Mouse (Mus musculus) liver, embryonic 16.5 days (tissue): ENCODE measurements around the gene Krt8. TPM values are rescaled to one million over a fixed set of nuclear protein-coding genes. Genes with fewer than 3 reads are reported as not detected.
"Not testable (repeated sequence)": the region's sequence is repeated elsewhere in the genome, so short reads cannot be mapped to it uniquely, and the experiment has no call there.

Experiments
- ATAC-seq: fragments of 200-750 bp; cut with Nextera tagmentation; 2 replicates; pipeline ENCODE4 v1.8.0; 2017; ENCODE audit warnings: low read depth, mild to moderate bottlenecking, moderate number of reproducible peaks, moderate library complexity
- H3K27ac ChIP-seq: fragments of 300-500 bp; sonication (generic); 2 replicates; pipeline ENCODE4 v1.5.1; 2014; ENCODE audit warnings: mild to moderate bottlenecking, low read length
- H3K27me3 ChIP-seq: fragments of 300-500 bp; sonication (generic); 2 replicates; pipeline ENCODE4 v1.6.1; 2014; ENCODE audit warnings: low read depth, low read length, mixed read lengths; ENCODE audit not compliant: control insufficient read depth, insufficient read depth
- H3K36me3 ChIP-seq: fragments of 300-500 bp; sonication (generic); 2 replicates; pipeline ENCODE4 v1.6.1; 2014; ENCODE audit warnings: mild to moderate bottlenecking; ENCODE audit not compliant: control insufficient read depth, insufficient read depth
- H3K4me1 ChIP-seq: fragments of 300-500 bp; sonication (generic); 2 replicates; pipeline ENCODE4 v1.6.1; 2014; ENCODE audit warnings: low read depth, low read length, mixed read lengths; ENCODE audit not compliant: control insufficient read depth
- H3K4me2 ChIP-seq: fragments of 300-500 bp; sonication (generic); 2 replicates; pipeline ENCODE4 v1.6.1; 2014; ENCODE audit warnings: low read depth, low read length, mixed read lengths
- H3K4me3 ChIP-seq: fragments of 300-500 bp; sonication (generic); 2 replicates; pipeline ENCODE4 v1.5.1; 2014; ENCODE audit warnings: low read depth, mild to moderate bottlenecking, low read length
- H3K9ac ChIP-seq: fragments of 300-500 bp; sonication (generic); 2 replicates; pipeline ENCODE4 v1.6.1; 2014; ENCODE audit warnings: low read depth, low read length
- H3K9me3 ChIP-seq: fragments of 300-500 bp; sonication (generic); replicated peaks from 2 replicates; pipeline ENCODE4 v1.6.1; 2016; ENCODE audit warnings: low read length; ENCODE audit not compliant: control insufficient read depth
- WGBS: fragments of 180-500 bp; shearing (Covaris S2); extraction: QIAGEN DNeasy Blood & Tissue Kit; methylation state at CpG from one replicate; pipeline ENCODE4 v1.1.7; 2014; ENCODE audit not compliant: insufficient replicate concordance; 5-methylcytosine and 5-hydroxymethylcytosine counted together
- polyA plus RNA-seq: library from polyadenylated mRNA; unstranded; fragments of >200 nt; fragmentation: Nextera tagmentation; extraction: Ambion mirVana; gene quantifications from 2 replicates; pipeline ENCODE4 v1.2.1, GENCODE M21; 2015

Krt8 gene
- polyA plus RNA-seq, 1 experiment from 2014 or later, result 130 TPM

DNA sequence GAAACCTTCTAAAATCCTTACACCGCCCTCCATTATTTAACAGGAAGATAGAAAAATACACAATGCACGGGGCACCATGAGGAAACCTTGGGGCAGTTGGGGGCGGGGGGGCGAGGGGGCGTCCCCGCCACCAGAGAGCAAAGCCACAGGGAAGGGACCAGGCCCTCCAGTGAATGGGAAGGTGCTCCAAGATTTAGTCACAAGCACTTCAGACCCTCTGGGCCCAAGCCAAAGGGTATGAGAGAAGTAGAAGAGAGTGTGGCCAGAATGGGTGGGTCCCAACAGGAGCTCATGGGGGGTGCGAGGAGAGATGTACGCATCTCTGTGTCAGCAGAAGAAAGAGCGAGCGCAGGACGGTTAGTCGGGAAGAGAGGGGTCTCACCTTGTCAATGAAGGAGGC, 766 bp downstream of the Krt8 start:
- H3K27ac ChIP-seq, result peak overlapping the region; percentile 1; the same call in 1 of the 2 replicates
- H3K9ac ChIP-seq, result peak overlapping the region; percentile 47
- H3K4me2 ChIP-seq, result peak overlapping the region; percentile 51
- peak overlapping the region; percentile 58 for H3K4me3 ChIP-seq
- WGBS, result 19% methylated on average over 12 of the region's 12 CpGs
- H3K9me3 ChIP-seq, result no peaks in the 10 kb centered on the region
- H3K27me3 ChIP-seq, result peaks cover 35% of the 10 kb centered on the region
- H3K36me3 ChIP-seq, result no peaks in the 10 kb centered on the region; the same call in 1 of the 2 replicates
- no peaks in the 10 kb centered on the region; the same call in 1 of the 2 replicates for H3K4me1 ChIP-seq
- no peak for ATAC-seq

DNA sequence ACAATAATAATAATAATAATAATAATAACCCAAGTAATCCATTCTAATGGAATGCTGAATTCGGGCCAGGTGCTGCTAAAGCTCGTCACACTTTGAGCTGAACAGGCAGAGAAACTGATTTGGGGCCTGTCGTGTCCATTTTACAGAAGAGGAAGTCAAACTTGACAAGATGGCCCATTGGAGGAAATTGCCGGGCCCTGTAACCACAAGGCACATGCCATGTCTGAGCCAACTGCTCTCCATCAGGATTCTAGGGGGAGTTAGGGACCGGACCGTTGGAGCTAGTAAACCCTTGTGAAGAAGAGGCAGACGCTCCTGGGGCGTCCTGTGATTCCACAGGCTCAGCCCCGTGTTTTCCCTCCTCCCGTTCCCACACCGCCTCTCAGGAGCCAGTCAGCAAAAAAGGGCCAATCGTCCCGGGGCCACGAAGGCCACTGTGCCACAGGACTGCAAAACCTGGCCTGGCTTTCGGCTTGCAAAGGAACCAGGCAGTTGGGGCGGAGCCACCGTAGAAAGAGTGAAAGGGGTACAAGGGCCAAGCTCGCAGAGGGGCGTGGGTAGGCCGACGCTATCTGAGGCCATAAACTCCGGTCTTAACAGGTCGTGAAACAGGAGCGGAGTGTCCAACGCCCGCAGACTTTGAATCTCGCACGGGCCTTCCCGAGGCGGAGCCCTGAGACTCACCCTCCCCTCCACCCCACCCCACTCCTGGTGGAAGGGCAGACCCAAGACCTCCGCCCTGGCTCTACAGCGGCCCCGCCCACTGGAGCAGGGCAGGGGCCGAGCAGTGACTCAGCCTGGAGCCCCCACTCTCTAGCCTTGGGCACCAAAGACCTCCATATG, 1.4 kb downstream of the Krt8 start:
- H3K4me3 ChIP-seq, result peak overlapping the region; percentile 58
- H3K4me2 ChIP-seq, result peak overlapping the region; percentile 51
- WGBS, result 2% methylated on average over 34 of the region's 34 CpGs
- ATAC-seq, result peak; percentile 72
- peaks cover 35% of the 10 kb centered on the region for H3K27me3 ChIP-seq
- no peaks in the 10 kb centered on the region; the same call in 1 of the 2 replicates for H3K4me1 ChIP-seq
- no peaks in the 10 kb centered on the region for H3K9me3 ChIP-seq
- H3K27ac ChIP-seq, result peak overlapping the region; percentile 1
- peak overlapping the region; percentile 47 for H3K9ac ChIP-seq
- H3K36me3 ChIP-seq, result no peaks in the 10 kb centered on the region; the same call in 1 of the 2 replicates

DNA sequence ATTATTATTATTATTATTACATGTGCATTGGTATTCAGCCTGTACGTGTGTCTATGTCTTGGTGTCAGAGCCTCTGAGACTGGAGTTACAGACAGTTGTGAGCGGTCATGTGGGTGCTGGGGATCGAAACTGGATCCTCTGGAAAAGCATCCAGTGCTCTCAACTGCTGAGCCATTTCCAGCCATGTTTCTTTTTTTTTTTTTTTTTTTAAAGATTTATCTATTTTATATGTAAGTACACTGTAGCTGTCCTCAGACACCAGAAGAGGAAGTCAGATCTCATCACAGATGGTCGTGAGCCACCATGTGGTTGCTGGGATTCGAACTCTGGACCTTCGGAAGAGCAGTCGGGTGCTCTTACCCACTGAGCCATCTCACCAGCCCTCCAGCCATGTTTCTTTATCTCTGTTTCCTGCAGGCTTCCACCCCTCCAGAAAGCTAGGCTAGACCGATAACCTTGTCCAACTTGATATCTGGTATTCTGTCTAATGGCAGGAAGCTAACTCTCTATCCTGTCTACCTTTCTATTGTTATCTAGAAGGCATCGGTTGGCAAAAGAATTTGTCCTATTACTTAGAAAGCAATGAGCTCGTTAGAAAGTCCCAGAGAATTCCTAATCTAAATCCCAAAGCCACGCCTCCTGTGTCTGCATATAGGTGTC, 4.5 kb downstream of the Krt8 start:
- Histone ChIP-seq H3K9ac (no peak overlapping the region), H3K9me3 (no peaks in the 10 kb centered on the region), H3K4me3 (no peak overlapping the region), H3K4me1 (no peaks in the 10 kb centered on the region; the same call in 1 of the 2 replicates), H3K27ac (no peak overlapping the region), H3K4me2 (no peak overlapping the region), H3K36me3 (no peaks in the 10 kb centered on the region; the same call in 1 of the 2 replicates), H3K27me3 (peaks cover 26% of the 10 kb centered on the region)
- 42% methylated on average over 11 of the region's 11 CpGs for WGBS
- ATAC-seq, result no peak

DNA sequence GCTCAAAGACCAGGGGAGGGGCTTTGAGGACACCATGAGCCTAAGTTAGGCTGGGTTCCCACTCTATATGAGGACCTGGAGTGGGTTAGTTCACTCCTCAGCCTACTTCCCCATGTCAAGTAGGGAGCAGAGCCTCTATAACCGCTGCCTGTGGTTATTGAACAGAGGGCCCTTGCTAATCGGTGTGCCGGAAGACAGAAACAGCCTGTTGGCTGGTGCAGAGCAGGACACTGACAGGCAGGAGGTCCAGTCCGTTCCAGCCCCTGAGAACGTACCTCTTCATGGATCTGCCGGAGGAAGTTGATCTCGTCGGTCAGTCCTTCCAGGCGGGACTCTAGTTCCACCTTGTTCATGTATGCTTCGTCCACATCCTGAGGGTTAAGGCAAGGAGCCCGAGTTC, 5.1 kb downstream of the Krt8 start:
- Histone ChIP-seq H3K27me3 (peaks cover 21% of the 10 kb centered on the region), H3K9me3 (no peaks in the 10 kb centered on the region), H3K36me3 (no peaks in the 10 kb centered on the region; the same call in 1 of the 2 replicates), H3K27ac (no peak overlapping the region), H3K4me2 (no peak overlapping the region), H3K9ac (no peak overlapping the region), H3K4me3 (no peak overlapping the region), H3K4me1 (peaks cover 3% of the 10 kb centered on the region)
- ATAC-seq, result no peak
- 34% methylated on average over 11 of the region's 11 CpGs for WGBS

DNA sequence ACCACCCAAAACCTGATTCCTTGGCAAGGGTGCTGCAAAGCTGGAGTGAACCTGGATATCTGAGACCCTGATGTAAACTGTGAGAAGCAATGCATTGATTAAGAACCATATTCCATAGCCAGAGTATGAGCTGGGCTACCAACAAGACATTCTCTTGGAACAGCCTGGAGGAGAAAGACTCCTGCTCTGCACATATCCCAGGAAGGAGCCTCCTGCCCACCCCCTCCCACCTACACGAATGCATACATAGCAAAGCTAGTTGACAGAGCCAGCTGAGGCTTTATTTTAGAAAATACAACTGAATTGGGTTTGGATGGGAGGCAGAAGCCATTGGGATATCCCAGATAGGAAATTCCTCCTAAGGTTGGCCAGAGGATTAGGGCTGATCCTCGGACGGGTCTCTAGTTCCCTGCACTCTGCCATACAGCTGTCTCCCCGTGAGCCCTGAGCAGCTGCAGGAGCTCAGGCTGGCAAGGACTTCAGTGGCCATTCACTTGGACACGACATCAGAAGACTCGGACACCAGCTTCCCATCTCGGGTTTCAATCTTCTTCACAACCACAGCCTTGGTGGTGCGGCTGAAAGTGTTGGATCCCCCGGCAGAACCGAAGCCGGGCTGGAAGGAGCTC, 7.7 kb downstream of the Krt8 start:
- not testable (repeated sequence) for H3K36me3 ChIP-seq, H3K9me3 ChIP-seq, H3K9ac ChIP-seq, H3K4me2 ChIP-seq, H3K27me3 ChIP-seq, H3K4me3 ChIP-seq, ATAC-seq, H3K4me1 ChIP-seq, H3K27ac ChIP-seq
- 67% methylated on average over 11 of the region's 11 CpGs for WGBS

DNA sequence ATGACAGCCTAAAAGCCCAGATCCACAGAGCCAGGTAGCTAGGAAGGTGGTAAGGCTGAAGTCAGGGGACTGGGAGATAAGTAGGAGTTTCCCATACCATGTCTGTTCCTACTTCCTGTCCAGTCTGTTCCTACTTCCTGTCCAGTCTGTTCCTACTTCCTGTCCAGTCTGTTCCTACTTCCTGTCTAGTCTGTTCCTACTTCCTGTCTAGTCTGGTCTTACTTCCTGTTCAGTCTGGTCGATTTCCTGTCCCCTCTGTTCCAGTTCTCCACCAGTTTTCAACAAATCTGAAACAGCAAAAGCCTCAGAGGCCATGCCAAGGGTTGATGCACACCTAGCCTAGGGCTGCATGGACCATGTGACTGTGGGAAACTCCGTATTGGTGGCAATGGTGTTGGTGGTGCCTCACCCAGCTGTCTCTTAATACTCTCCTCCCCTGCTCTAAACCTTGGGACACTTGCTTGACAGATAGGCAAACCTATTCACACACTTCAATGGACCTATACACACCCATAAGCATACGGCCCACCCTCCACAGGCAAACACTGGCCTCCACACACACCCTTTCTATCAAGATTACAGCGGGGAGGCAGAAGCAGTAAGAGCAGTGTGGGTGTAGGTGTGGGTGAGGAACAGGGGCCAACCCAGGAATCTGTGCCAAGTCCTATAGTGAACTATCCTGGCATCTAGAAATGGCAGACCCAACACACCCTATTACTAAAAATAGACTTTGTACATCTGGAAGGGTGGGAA, 8.6 kb downstream of the Krt8 start:
- no peak overlapping the region for H3K27ac ChIP-seq
- no peak overlapping the region for H3K4me3 ChIP-seq
- H3K4me1 ChIP-seq, result peaks cover 3% of the 10 kb centered on the region
- no peaks in the 10 kb centered on the region; the same call in 1 of the 2 replicates for H3K36me3 ChIP-seq
- no peak overlapping the region for H3K4me2 ChIP-seq
- H3K9me3 ChIP-seq, result no peaks in the 10 kb centered on the region
- H3K27me3 ChIP-seq, result no peaks in the 10 kb centered on the region
- ATAC-seq, result no peak
- 51% methylated on average over 4 of the region's 4 CpGs for WGBS
- no peak overlapping the region for H3K9ac ChIP-seq

DNA sequence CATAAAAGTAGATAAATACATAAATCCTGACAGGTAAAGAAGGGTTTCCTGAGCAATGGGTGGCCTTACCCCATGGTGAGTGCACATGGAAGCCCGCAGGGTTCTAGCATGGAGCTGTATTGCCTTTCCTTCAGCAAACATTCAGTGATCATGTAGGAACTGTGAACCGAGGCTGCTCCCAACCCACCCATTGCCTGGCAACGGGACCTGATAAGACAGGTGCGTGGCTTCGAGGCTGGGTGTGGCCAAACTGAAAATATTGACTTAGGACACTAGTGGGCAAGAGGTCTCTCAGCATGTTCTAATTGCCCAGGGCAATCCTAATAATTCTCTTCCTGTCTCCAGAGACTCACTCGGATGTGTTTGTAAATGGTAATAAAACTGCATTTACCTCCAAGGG, 9.9 kb downstream of the Krt8 start:
- Histone ChIP-seq H3K9me3 (no peaks in the 10 kb centered on the region), H3K4me3 (no peak overlapping the region), H3K9ac (no peak overlapping the region), H3K27ac (no peak overlapping the region), H3K4me2 (no peak overlapping the region), H3K4me1 (peaks cover 3% of the 10 kb centered on the region), H3K27me3 (no peaks in the 10 kb centered on the region), H3K36me3 (no peaks in the 10 kb centered on the region; the same call in 1 of the 2 replicates)
- ATAC-seq, result no peak
- WGBS, result 35% methylated on average over 6 of the region's 6 CpGs

DNA sequence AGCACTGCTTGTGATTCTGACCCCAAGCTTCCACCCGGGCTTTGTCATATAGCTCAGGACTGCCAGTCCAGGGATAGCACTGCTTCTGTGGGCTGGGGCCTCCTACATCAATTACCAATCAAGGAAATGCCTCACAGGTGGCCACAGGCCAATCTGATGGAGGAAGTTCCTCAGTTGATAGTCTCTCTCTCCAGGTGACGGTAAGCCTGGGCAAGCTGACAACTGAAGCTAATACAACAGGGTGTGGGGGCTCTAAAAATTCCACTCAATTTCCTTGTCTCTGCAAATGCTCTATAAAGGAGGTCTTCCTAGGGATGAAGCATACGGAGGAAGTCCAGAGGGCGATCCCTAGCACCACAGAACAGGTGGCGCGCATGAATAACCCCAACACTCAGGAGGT, 13.3 kb downstream of the Krt8 start:
- no peaks in the 10 kb centered on the region for H3K36me3 ChIP-seq
- no peak overlapping the region for H3K4me3 ChIP-seq
- no peak for ATAC-seq
- peaks cover 3% of the 10 kb centered on the region for H3K4me1 ChIP-seq
- 76% methylated on average over 6 of the region's 6 CpGs for WGBS
- H3K4me2 ChIP-seq, result no peak overlapping the region
- no peaks in the 10 kb centered on the region for H3K9me3 ChIP-seq
- no peak overlapping the region for H3K9ac ChIP-seq
- no peak overlapping the region for H3K27ac ChIP-seq
- H3K27me3 ChIP-seq, result no peaks in the 10 kb centered on the region
